Mouse (Mus musculus) hematopoietic multipotent progenitor cell, adult 10-12 weeks (in vitro differentiated cells): Measurements from ENCODE around the gene Srm. TPM values are rescaled to one million over a fixed set of nuclear protein-coding genes. Genes with fewer than 3 reads are reported as not detected.

Experiments
- polyA plus RNA-seq: library from polyadenylated mRNA; stranded (reverse); fragments of >175 nt; gene quantifications from 2 replicates; pipeline ENCODE4 v1.2.3, GENCODE M21; 2012; ENCODE audit warnings: low replicate concordance

The Srm gene
- polyA plus RNA-seq: 34.4 and 44.5 TPM in 2 replicates

GRCm38 (mm10) chr4:148591171-148591630 is at the start of gene Srm:
Gene Srm (plus strand): TSS chr4:148591503.

GRCm38 (mm10) chr4:148558297-148559000 is 32.9 kb upstream of the Srm start, which contains the start of gene Exosc10:
Gene Exosc10 (plus strand): TSS chr4:148558429.

DNA sequence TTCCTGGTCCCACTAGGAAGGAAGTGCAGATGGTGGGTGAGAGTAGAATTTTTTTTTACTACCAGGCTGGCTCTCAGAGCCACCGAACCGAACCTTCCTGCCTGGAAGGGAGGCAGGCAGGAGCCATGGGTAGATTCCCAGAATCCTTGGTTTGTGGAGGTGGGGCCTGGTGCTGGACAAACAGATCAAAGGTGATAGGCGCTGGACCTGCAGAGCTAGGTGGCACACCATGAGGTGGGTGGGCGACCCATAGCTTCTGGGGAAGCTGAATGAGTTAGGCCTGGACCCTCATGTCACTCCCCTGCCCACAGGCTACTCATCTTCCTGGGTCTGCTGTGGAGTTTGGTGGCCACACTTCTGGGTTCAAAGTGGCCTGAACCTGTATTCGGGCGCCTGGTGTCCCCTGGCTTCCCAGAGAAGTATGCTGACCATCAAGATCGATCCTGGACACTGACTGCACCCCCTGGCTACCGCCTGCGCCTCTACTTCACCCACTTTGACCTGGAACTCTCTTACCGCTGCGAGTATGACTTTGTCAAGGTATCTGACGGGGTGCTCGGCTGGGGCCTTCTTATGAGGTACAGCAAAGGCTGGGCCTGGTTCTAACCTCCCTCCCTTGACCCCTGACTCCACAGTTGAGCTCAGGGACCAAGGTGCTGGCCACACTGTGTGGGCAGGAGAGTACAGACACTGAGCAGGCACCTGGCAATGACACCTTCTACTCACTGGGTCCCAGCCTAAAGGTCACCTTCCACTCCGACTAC is 11.2 kb downstream of the Srm start, which contains the start of gene Masp2:
Gene Masp2, plus strand, starts transcription at position 198 of the 764 bp plus-strand sequence.

GRCm38 (mm10) chr4:148626623-148627185 is 35.4 kb downstream of the Srm start, which contains the start of gene Tardbp:
Gene Tardbp (minus strand): TSS chr4:148627019.

DNA sequence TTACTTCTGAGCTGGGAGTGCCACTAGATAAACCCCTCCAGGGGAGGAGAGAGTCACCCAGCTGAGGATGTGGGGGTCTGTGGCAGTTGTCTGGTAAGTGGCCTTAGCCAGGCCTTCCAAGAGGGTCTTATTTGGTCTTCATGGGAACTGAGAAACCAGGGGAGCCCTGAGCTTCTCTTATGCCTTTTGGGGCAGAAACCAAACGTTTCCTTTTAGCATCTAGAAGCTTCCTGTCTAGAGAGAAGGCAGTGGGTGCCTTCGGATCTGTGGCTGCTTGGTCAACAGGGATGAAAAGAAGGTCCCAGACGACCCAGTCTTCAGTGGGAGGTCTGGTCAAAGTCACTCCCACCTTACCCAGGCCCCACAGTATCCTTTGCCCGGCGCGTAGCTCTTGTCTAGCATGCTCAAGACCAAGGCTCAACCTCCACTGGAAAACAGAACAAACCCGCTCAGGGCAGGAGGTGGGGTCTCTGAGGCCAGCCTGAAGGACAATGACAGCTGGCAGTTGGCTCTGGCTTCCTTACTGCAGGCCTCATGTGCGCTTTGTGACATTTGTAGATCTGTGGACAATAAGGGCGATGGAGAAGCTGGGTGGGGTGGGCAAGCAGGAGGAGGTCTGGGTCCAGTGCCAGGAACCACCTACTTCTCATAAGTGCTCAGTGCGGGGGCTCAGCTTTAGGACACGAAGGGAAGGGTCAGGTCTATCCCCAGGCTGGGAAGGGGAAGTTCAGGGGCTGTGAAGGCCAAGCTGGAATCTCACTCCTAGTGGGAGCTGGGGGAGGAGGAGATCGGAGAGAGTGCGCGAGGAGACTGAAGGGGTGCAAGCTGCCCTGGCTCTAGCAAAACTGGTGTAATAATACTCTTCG is 52.2 kb downstream of the Srm start, which contains the start of gene Gm572:
Gene Gm572, plus strand, starts transcription at position 27 of the 866 bp plus-strand sequence.

Other genes starting within 250 kb of the Srm start
- 13.0 and 18.8 TPM in 2 replicates for gene Ubiad1, start 146.7 kb upstream of the Srm start, polyA plus RNA-seq
- 9.4 and 11.9 TPM in 2 replicates for gene Mtor, start 142.9 kb upstream of the Srm start, polyA plus RNA-seq
- gene Angptl7, start 91.0 kb upstream of the Srm start, polyA plus RNA-seq: 2.3 and 4.3 TPM in 2 replicates
- gene Exosc10, start 33.1 kb upstream of the Srm start, polyA plus RNA-seq: 38.4 and 48.3 TPM in 2 replicates
- 0.80 and 0.91 TPM in 2 replicates for gene Masp2, start 11.1 kb downstream of the Srm start, polyA plus RNA-seq
- 5.9 and 43.6 TPM in 2 replicates for gene Tardbp, start 35.5 kb downstream of the Srm start, polyA plus RNA-seq
- 0.13 and 0.17 TPM in 2 replicates for gene Gm572, start 51.8 kb downstream of the Srm start, polyA plus RNA-seq
- 18.0 and 24.6 TPM in 2 replicates for gene Casz1, start 212.9 kb downstream of the Srm start, polyA plus RNA-seq